In the genomic region with DNA sequence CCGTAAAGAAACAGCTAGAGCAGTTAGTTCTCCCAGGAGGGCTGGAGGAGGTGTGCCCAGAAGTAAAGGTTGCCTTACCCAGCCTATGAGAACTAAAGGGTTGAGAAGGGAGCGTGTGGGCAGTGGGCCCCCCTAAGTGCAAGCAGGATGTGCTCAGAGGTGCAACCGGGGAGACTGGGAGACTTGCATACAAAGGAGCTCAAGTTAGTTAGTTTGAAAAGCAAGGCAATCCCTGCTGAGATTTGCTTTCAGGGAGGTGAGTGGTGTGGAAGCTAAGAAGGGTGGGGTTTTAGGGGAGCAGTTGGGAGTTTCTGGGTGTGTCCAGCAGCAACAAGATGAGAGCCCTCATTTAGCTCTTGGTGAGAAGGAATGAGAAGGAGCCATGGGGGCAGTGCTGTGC, we compare ENCODE assay signal across 20 mouse cellular contexts.
"Had no signal": no experiment of that assay in that cellular context is flagged by ENCODE, and none has a peak within 500 bp of the region (broad histone marks: within the 10 kb centered on the region; RNA-seq: fewer than 3 reads in every experiment).

No protein-coding gene starts in this region.

- H3K9me3 ChIP-seq: intestine, embryonic 15.5 days; kidney, embryonic 15.5 days; liver, embryonic 13.5 days; lung, embryonic 15.5 days; megakaryocyte, embryonic 14.5 days; midbrain, embryonic 10.5 days; neural tube, embryonic 12.5 days; neural tube, embryonic 15.5 days; stomach, embryonic 15.5 days had no signal

- H3K4me3 ChIP-seq: intestine, embryonic 15.5 days; kidney, embryonic 15.5 days; left cerebral cortex, adult 2 months; liver, embryonic 13.5 days; lung, embryonic 15.5 days; megakaryocyte, embryonic 14.5 days; midbrain, embryonic 10.5 days; neural tube, embryonic 12.5 days; neural tube, embryonic 15.5 days; stomach, embryonic 15.5 days had no signal

- H3K27me3 ChIP-seq: intestine, embryonic 15.5 days; kidney, embryonic 15.5 days; liver, embryonic 13.5 days; lung, embryonic 15.5 days; megakaryocyte, embryonic 14.5 days; neural tube, embryonic 12.5 days; neural tube, embryonic 15.5 days; stomach, embryonic 15.5 days had no signal

- H3K4me1 ChIP-seq: intestine, embryonic 15.5 days; kidney, embryonic 15.5 days; liver, embryonic 13.5 days; lung, embryonic 15.5 days; neural tube, embryonic 12.5 days; stomach, embryonic 15.5 days had no signal

- H3K9ac ChIP-seq: intestine, embryonic 15.5 days; kidney, embryonic 15.5 days; liver, embryonic 13.5 days; lung, embryonic 15.5 days; neural tube, embryonic 12.5 days; neural tube, embryonic 15.5 days; stomach, embryonic 15.5 days had no signal

- DNase-seq: kidney, adult 11 months; kidney, adult 8-10 months; kidney, postnatal 10 days; kidney, postnatal 36 days; layer of hippocampus, postnatal 36 days; liver, embryonic 13.5 days; midbrain, embryonic 14.5 days; right cerebral cortex, adult 18-20 months; right cerebral cortex, postnatal 14 days; right cerebral cortex, postnatal 4 days; thymus, postnatal 25 days had no signal

- H3K4me2 ChIP-seq: intestine, embryonic 15.5 days; kidney, embryonic 15.5 days; liver, embryonic 13.5 days; lung, embryonic 15.5 days; neural tube, embryonic 12.5 days; neural tube, embryonic 15.5 days; stomach, embryonic 15.5 days had no signal

- ATAC-seq: intestine, embryonic 15.5 days had no signal

- H3K27ac ChIP-seq: intestine, embryonic 15.5 days; kidney, embryonic 15.5 days; left cerebral cortex, adult 2 months; liver, embryonic 13.5 days; lung, embryonic 15.5 days; midbrain, embryonic 10.5 days; neural tube, embryonic 12.5 days; neural tube, embryonic 15.5 days; stomach, embryonic 15.5 days had no signal
